Mouse (Mus musculus): ENCODE measurements around the gene Zbtb12.
"Not testable (repeated sequence)": the region's sequence is repeated elsewhere in the genome, so short reads cannot be mapped to it uniquely, and the experiment has no call there.

Gene Zbtb12

DNA sequence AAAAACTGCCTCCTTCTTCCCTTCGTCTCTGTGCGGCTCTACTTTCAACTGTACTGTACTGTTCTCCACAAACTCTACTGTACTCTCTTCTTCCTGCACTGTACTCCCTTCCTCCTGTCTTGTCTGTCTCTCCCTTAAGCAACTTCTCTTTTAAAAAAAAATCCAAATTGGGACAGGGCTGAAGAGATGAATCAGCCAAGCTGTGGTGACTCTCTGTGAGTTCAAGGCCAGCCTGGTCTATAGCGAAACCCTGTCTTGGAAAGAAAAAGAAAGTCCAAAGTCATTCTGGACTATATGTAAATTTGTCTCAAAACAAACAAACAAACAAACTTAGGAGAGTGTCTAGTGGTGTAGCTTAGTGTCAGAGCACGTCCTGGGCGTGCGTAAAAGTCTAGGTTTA, 5.0 kb upstream of the Zbtb12 start:
- DNase-seq (ENCODE audit: extremely low spot score), result no peak

DNA sequence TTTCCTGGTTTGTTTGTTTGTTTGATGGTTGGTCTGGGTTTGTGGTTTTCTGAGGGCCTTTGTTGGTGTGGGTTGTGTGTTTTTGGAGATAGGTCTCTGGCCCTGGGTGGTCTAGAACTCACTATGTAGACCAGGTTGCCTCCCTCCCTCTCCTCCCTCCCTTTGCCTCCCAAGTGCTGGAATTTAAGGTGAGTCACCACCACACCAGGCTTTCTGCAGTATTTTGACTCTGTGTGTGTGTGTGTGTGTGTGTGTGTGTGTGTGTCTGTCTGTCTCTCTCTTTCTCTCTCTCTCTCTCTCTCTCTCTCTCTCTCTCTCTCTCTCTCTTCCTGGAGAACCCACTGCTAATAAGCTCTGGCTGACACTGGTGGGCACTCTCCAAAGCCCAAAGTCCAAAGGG, 1.9 kb downstream of the Zbtb12 start:
- no peak for DNase-seq (ENCODE audit: extremely low spot score)

DNA sequence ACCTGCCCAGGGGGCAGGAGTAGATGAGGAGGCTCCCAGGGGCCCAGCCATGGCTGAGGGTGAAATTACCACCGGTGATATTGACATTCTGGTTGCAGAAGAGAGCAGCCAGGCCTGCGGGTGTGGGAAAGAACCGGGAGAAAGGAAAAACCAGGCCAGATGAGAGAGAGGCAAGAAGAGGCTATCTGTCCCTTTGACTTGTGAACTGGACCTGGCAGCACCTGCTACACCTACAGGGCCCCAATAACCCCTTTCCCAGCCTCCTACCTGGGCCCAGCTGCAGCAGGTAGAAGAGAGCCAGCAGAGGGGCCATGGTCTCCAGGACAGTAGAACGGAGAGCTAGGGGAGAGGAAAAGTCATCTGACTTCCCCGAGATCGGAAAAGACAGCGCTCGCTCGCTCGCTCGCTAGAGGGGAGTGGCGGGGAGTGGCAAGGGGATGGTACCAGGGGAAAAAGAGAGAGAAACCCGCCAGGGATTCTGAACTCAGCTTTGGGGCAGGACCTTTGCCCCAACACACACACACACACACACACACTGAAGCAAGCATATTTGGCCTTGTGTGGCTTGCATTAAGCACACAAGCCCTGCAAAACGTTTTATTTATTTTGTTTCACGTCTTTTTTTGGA, 2.5 kb downstream of the Zbtb12 start, which contains the start of gene Gm20547:
Gene Gm20547, minus strand, starts transcription at position 360 of the 628 bp plus-strand sequence.
- DNase-seq (ENCODE audit: extremely low spot score), result no peak

DNA sequence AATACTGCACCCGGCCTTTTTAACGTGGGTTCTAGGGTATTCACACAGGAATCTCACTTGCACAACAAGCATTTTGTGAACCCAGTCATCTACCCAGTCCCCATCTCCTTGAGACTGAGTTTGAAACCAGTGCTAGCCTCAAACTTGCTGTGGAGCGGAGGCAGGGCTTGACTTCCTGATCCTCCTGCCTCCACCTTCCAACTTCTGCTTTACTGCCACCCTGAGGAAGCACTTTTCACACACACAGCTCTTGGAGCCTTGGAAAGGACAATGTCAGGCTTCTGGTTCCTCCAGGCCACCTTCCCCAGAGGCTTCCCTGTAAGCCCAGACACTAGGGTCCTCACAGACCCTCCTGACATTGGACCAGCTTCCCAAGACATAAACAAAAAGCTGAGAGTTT, 4.0 kb downstream of the Zbtb12 start:
- DNase-seq (ENCODE audit: extremely low spot score), result no peak

DNA sequence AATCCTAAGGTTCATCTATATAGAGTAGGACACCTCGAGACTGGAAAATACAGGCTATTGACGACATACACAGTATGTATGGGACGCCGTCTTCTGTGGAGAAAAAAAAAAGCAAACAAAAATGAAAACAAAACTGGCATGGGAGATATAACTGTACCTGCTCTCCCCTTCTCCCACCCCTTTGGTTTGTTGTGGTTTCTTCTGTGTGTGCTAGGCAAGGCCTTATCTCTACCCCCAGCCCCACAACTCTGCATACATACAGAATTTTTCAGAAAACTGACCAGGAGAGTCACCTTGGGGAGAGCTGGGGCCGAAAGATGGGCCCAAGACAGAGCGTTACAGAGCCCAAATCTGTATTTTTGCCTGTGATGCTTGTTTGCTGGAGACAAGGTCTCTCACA, 5.4 kb downstream of the Zbtb12 start:
- no peak for DNase-seq (ENCODE audit: extremely low spot score)

DNA sequence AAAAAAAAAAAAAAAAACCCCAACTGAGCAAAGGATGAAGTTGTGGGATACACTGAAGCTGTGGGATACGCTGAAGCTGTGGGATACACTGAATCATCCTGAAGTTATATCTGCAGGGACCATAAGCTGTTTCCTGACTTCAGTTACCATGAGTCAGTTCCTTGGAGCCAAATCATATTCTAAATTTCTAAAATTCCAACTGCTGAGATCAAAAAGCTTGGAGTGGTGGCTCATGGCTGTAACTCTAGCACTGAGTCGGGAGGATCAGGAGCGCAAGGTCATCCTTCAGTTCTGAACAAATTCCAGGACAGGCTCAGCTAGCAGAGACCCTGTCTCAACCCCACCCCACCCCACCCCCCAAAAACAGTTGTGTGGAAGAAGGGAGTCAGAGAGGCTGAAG, 6.3 kb downstream of the Zbtb12 start:
- no peak for DNase-seq (ENCODE audit: extremely low spot score)

DNA sequence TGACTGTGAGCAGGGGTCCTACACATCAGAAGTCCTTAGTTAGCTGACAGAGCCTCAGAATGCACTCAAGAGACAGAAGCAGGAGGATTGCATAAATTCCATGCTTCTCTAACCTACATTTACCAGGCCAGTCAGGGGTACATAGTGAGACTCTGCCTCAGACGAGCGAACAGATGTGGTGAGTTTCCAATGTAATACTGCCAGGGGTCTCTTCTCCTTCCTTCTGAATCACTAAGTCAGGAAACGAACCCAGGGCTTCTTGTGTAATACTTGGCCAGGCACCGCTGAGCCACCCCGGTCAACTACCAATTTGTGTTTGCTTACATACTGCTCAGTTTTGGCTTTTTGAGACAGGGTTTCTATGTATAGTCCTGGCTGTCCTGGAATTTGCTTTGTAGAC, 8.7 kb downstream of the Zbtb12 start:
- no peak for DNase-seq (ENCODE audit: extremely low spot score)

DNA sequence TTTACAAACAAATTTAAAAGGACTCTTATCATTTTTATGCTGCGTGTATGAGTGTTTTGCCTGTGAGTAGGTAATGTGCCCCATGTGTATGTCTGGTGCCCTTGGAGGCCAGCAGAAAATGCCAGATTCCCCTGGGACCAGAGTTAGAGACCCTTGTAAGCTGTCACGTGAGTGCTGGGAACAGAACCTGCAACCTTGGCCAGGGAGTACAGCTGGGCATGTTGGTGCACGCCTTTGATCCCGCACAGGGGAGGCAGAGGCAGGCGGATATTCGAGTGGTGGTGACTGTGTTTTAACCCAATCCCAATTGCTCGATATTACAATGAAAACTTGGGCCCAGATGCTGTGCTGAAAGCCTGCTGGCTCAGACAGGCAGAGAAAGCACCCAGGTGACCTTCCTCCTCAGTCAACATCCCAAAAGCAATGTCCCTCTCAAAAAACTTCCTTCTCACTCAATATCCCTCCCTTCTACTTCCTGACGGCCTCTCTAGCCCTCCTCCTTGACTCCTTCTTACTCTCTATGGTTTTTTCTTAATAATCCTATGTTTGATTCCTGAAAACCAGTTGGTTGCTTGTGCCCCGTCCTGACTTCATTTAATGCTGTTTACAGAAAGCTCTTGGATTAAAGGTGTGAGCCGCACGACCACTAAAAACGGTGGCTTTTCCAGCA, 10.9 kb downstream of the Zbtb12 start:
- DNase-seq (ENCODE audit: extremely low spot score), result no peak

DNA sequence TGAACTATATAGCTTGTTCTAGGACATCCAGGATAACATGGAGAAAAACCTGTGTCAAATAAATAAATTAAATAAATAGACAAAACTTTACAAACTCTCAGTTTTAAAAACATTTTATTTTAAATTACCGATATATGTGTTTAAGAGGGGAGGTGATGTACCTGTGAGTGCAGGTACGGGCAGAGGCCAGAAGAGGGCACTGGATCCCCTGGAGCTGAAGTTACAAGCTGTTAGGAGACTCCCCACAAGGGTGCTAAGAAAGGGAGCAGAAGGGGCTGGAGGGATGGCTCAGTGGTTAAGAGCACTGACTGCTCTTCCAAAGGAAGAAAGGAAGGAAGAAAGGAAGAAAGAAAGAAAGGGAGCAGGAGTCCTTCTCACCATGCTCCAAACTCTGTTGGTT, 12.1 kb downstream of the Zbtb12 start:
- no peak for DNase-seq (ENCODE audit: extremely low spot score)

DNA sequence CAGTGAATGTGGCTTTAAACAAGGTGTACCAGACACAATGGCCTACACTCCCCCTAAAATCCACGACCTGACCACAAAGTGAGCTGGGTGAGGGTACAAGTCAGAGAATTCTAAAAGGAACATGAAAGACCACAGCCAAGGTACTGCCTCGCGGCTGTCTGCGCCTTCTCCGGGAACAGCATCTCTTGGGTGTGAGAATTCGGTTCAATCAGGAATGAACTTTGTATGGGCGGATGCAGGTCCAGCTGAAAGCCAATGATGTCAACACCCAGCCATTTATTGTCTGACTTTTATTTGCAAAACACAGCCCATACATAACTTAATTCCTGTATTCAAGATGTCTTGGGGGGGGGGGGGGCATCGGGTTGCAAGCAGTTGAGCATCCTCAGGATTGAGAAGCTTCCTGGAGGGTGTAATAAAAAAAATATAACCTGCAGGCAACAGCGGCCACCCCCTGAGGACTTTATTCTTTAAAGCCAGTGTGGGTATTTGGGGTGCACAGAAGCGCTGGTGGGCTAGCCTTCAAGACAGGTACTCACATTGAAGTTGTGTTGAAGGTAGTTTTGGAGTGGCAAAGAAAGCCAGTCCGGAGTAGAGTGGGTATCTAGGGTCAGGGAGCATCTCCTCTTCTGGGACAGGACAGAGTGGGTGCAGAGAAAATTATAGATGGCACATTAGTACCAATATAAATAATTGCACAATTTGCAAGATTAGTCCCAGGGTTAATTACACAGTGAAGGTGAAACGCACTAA, 14.0 kb downstream of the Zbtb12 start:
- no peak for DNase-seq (ENCODE audit: extremely low spot score)

DNA sequence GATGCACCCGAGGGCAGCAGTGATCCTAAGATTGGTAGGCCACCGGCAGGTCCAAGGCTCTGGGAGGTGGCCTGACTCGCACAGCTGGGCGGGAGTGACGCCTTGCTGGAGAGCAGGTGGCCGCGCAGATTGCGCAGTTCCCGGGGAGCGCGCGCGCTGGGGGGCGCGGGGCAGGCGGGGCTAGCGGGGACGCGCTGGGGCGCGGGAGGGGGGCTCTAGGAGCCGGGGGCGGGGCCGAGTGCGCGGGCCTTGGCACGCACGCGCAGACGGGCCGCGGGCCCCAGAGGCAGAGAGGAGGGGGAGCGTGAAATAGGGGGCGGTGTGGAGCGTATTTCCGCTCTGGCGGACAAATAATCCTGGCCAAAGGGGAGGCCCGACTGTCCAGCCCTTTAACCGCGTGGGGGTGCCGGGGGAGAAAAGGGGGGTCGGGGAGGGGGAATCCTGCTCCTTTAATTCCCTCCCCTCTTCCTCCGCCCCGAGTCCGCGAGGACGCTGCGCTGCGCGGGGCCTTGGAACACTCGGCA, 14.9 kb downstream of the Zbtb12 start:
- DNase-seq (ENCODE audit: extremely low spot score), result peak; percentile 99

DNA sequence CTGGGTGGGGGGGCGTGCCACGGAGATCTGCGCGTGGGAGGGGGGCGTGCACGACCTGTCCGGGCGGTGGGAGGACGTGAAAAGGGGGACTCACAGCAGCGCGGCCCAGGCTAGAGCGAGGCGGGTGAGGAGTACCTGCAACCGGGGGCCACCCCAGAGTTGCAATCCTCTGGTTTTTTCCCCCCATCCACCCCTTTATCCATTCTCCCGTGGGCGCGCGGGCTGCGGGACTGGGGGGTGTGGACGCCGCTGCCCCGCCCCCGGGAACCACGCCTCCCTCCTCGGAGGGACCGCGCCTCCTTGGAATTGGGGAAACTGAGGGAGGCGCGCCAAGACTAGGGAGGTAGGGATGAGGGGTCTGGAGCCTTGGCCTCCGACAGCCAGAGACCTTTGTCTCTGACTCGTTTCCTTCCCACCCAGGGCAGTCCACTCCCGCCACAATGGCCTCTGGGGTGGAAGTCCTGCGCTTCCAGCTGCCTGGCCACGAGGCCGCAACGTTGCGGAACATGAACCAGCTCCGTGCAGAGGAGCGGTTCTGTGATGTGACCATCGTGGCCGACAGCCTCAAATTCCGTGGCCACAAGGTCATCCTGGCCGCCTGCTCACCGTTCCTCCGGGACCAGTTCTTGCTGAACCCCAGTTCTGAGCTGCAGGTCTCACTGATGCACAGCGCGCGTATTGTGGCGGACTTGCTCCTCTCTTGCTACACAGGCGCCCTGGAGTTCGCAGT, 15.7 kb downstream of the Zbtb12 start:
- DNase-seq (ENCODE audit: extremely low spot score), result peak; percentile 63

DNA sequence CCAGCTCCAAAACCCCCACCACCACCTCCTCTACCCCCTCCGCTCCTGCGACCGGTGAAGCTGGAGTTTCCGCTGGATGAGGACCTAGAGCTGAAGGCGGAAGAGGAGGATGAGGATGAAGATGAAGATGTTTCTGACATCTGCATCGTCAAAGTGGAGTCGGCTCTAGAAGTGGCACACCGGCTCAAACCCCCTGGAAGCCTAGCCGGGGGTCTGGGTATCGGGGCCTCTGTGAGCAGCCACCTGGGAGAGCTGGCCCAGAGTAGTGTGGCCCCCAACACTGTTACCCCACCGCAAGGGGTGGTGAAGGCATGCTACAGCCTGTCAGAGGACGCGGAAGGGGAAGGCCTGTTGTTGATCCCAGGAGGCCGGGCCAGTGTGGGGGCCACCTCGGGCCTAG, 16.4 kb downstream of the Zbtb12 start:
- DNase-seq (ENCODE audit: extremely low spot score), result no peak

DNA sequence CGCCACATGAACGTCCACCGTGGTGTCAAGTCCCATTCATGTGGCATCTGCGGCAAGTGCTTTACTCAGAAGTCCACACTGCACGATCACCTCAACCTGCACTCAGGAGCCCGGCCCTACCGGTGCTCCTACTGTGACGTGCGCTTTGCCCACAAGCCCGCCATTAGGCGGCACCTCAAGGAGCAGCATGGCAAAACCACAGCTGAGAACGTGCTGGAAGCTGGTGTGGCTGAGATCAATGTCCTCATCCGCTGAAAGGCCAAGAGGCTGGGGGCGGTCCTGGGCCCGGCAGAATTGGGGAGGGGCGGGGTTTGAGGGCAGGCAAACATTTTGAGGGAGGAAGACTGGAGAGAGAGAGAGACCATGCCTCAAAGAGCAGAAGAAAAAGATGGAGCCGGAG, 17.1 kb downstream of the Zbtb12 start:
- DNase-seq (ENCODE audit: extremely low spot score), result no peak

DNA sequence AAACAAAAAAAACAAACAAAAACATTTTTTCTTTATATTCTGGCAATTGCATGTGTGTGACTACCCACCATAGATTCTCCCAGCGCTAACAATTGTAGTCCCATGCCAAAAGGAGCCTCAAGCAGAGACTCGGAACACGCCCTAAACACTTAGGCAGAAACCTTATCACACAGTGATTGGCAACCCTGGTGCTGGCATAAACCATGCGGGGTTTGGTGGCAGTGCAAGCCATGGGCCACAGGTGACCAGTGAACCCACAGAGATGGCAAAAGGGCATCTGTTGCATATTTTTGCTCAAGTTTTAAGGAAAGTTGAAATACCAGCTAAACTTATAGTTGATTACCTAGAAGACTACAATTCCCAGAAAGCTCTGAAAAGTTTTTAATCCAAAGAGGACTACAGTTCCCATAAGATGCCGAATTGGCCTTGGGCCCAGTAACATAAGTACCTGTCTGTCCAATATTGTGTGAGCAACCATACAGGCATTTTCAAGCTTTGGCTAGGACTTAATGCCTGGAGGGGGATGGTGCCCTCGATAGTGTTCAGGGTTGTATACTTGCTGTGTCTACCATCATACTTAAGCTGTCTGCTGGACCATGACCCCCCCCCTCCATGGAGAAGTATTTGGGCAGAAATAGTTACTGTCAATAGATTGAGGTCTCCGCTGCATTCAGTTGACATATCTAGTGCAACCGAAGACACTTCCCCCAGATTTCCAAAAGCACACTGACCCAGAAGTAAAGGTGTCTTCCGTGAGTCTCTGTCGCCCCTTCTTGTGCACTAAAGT, 18.3 kb downstream of the Zbtb12 start:
- DNase-seq (ENCODE audit: extremely low spot score), result peak; percentile 25

DNA sequence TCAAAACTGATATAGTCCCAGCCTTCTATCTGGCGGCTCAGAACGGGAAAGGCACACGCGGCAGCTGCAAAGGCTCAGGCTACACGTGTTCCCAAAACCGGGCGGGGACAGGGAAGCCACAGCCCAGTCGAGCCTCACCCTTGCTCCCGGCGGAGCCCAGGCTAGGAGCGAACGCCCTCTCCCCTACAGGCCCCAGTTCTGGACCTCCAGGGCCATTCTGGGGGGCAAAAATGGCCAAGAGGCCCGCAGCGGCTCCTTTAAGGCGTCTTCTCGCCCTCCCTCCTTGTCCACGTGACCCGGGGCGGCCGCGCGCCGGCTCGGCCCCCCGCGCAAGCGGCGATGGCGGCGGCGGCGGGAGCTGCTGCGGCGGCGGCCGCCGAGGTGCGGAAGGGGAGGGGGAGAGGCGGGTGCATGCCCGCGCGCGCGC, 18.9 kb downstream of the Zbtb12 start, which contains the start of the genes C2 and Ehmt2:
Gene C2, minus strand, starts transcription at position 106 of the 427 bp plus-strand sequence.
Gene Ehmt2, plus strand, starts transcription at position 310 of the 427 bp plus-strand sequence.
- peak; percentile 89 for DNase-seq (ENCODE audit: extremely low spot score)

DNA sequence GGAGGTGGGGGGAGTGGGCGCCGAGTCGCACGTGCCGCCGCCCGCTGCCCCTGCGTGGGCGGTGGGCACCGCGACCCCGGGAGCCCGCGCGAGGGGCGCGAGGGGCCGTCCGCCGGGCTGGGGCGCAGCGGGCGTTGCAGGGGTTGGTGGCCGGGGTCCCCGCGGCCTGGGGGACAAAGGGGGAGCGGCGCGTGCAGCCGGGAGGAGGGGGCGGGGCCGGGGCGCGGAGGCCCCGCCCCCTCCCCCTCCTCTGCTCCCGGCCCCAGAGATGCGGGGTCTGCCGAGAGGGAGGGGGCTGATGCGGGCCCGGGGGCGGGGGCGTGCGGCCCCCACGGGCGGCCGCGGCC, 19.4 kb downstream of the Zbtb12 start:
- peak; percentile 72 for DNase-seq (ENCODE audit: extremely low spot score)

DNA sequence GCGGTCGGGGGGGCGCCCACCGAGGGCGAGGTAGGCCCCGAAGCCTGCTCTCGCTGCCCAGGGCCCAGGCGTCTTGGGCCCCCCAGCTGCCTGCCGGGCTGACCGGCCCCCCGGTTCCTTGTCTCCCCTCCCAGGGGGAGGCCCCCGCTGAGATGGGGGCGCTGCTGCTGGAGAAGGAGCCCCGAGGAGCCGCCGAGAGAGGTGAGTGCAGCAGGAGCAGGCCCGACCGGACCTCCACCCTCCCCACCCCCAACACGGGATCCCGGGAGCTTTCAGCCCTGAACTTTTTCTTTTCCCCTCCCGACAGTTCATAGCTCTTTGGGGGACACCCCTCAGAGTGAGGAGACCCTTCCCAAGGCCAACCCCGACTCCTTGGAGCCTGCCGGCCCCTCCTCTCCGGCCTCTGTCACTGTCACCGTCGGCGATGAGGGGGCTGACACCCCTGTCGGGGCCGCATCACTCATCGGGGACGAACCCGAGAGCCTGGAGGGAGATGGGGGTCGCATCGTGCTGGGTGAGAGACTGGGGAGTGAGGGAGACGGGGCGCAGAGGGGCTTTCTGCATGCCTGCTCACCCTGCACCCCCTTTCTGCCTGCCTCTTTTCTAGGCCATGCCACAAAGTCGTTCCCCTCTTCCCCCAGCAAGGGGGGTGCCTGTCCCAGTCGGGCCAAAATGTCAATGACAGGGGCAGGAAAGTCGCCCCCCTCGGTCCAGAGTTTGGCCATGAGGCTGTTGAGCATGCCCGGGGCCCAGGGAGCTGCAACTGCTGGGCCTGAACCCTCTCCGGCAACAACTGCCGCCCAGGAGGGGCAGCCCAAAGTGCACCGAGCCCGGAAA, 20.0 kb downstream of the Zbtb12 start:
- DNase-seq (ENCODE audit: extremely low spot score), result peak; percentile 59

DNA sequence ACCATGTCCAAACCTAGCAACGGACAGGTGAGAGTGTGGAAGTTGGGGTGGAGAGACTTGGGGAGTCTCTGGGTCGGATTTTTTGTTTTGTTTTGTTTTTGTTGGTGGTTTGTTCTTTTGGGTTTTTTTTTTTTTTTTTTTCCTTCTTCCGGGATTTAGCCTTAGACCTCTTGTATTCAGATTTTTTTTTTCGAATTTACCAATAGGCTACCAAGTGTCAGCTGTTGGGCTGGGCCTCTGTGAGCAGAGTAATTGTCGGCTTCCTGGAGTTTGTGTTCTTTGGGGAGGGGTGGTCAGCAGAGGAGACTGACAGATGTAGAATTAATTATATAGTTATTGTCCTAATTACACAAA, 20.6 kb downstream of the Zbtb12 start:
- no peak for DNase-seq (ENCODE audit: extremely low spot score)

DNA sequence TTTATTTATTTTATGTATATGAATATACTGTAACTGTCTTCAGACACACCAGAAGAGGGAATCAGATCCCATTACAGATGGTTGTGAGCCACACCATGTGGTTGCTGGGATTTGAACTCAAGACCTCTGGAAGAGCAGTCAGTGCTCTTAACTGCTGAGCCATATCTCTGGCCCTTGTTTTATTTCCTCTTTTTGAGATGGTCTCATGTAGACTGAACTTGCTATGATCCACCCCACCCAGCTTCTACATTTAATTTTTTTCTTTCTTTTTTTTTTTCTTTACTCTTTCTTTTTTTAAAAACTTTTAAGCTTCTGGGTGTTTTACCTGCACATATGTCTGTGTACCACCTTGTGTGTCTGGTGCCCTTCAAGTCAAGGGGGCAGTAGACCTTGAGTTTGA, 21.5 kb downstream of the Zbtb12 start:
- DNase-seq (ENCODE audit: extremely low spot score), result not testable (repeated sequence)

All from embryo, embryonic 9.5 days (tissue).